Mouse (Mus musculus): ENCODE results near the gene Gm11992. TPM values are rescaled to one million over a fixed set of nuclear protein-coding genes. Genes with fewer than 3 reads are reported as not detected.
A peak's percentile ranks its signal among the peaks of the same experiment; 100 is the strongest.

Gm11992 gene
- total and polyA plus RNA-seq, 3 experiments = not detected

- dilution Hi-C loops (cut with MboI; ENCODE audit: extremely low pct_ligation_motif_present, extremely low pct_unique_long_range_greater_than_20kb, low sequenced_read_pairs) = no loop called here
- peak within 1 kb of the TSS in 2 of 3 experiments; percentile 3 to 50 for H3K4me3 ChIP-seq (replicated peaks in 1 of 3; ENCODE audit: low read depth in 2 of 3, low read length in 2 of 3, poor library complexity in 1 of 3)
- no peaks in the 10 kb centered on the region for H3K36me3 ChIP-seq (replicated peaks in 1 of 2; ENCODE audit: control insufficient read depth in 1 of 2, insufficient read depth in 1 of 2, low read length in 1 of 2)
- no peaks in the 10 kb centered on the region for H3K9me3 ChIP-seq (replicated peaks; ENCODE audit: low read length)
- no peak within 1 kb of the TSS for H3K27ac ChIP-seq (ENCODE audit: insufficient read depth, low read depth)
- no peak for TF ChIP-seq IRF4 (IDR thresholded peaks at IDR 0.05; ENCODE audit: low read depth, low read length)
- no peak for TF ChIP-seq SIN3A (IDR thresholded peaks at IDR 0.05; ENCODE audit: low read length)
- no peak for TF ChIP-seq MYC (IDR thresholded peaks at IDR 0.05; ENCODE audit: low read depth, low read length)
- no peak for TF ChIP-seq USF2 (conservative IDR thresholded peaks at IDR 0.05; ENCODE audit: low read depth, low read length)
- TF ChIP-seq ELF1 (IDR thresholded peaks at IDR 0.05; ENCODE audit: low read depth, low read length) = no peak
- TF ChIP-seq CHD1 (IDR thresholded peaks at IDR 0.05; ENCODE audit: low read depth, low read length) = no peak
- TF ChIP-seq ZNF384 (IDR thresholded peaks at IDR 0.05; ENCODE audit: low read depth, low read length) = no peak
- TF ChIP-seq JUN (IDR thresholded peaks at IDR 0.05; ENCODE audit: insufficient read depth, low read depth, low read length) = no peak
- TF ChIP-seq ZKSCAN1 (IDR thresholded peaks at IDR 0.05; ENCODE audit: borderline replicate concordance, low read depth, low read length) = no peak
- TF ChIP-seq MAX (IDR thresholded peaks at IDR 0.05; ENCODE audit: low read length) = no peak
- DNase-seq (ENCODE audit: extremely low read depth) = no peak
- peaks cover 2 to 4% of the 10 kb centered on the region in 2 experiments; a peak in 2 of 4 replicates for H3K4me1 ChIP-seq (ENCODE audit: control insufficient read depth in 1 of 2, insufficient read depth in 2 of 2)
- 0 out of 2 replicates have a peak within 1 kb of the TSS, but pooled peaks have one; percentile 15 for H3K9ac ChIP-seq (ENCODE audit: insufficient read depth, low read depth)
- H3K27me3 ChIP-seq (replicated peaks) = peaks cover 82% of the 10 kb centered on the region
- in situ Hi-C loops (cut with MboI; ENCODE audit: low pct_ligation_motif_present, low pct_unique_long_range_greater_than_20kb, low sequenced_read_pairs) = no loop called here
- peak within 1 kb of the TSS; percentile 95 for H3K4me2 ChIP-seq (ENCODE audit: insufficient read depth, low read depth, poor library complexity, severe bottlenecking)
- no peaks in the 10 kb centered on the region for H3K79me2 ChIP-seq (replicated peaks; ENCODE audit: control insufficient read depth, extremely low read depth, insufficient read depth, poor library complexity, severe bottlenecking)
Observed at GRCm38 (mm10) chr11:9118050-9118420, 69.6 kb downstream of the Gm11992 start, which contains the start of gene Upp1. Upp1 (plus strand) TSS chr11:9118103.

- H3K79me2 ChIP-seq (replicated peaks; ENCODE audit: control insufficient read depth, extremely low read depth, insufficient read depth, poor library complexity, severe bottlenecking) = no peaks in the 10 kb centered on the region
- H3K4me2 ChIP-seq (ENCODE audit: insufficient read depth, low read depth, poor library complexity, severe bottlenecking) = peak overlapping the region; percentile 95
- DNase-seq (ENCODE audit: extremely low read depth) = peak; percentile 9
- in situ Hi-C loops (cut with MboI; ENCODE audit: low pct_ligation_motif_present, low pct_unique_long_range_greater_than_20kb, low sequenced_read_pairs) (no loop called here), dilution Hi-C loops (cut with MboI; ENCODE audit: extremely low pct_ligation_motif_present, extremely low pct_unique_long_range_greater_than_20kb, low sequenced_read_pairs) (no loop called here)
- H3K36me3 ChIP-seq (replicated peaks in 1 of 2; ENCODE audit: control insufficient read depth in 1 of 2, insufficient read depth in 1 of 2, low read length in 1 of 2) = no peaks in the 10 kb centered on the region
- TF ChIP-seq ELF1 (IDR thresholded peaks at IDR 0.05; ENCODE audit: low read depth, low read length) (0 out of 2 replicates have a peak, but pooled peaks have one; percentile 26), ZC3H11A (IDR thresholded peaks at IDR 0.05; ENCODE audit: low read depth, low read length) (no peak), ETS1 (conservative IDR thresholded peaks at IDR 0.05; ENCODE audit: low read depth, low read length) (no peak), NRF1 (IDR thresholded peaks at IDR 0.05; ENCODE audit: low read depth, low read length) (no peak), IRF4 (IDR thresholded peaks at IDR 0.05; ENCODE audit: low read depth, low read length) (no peak), HCFC1 (IDR thresholded peaks at IDR 0.05; ENCODE audit: low read depth, low read length) (no peak), GABPA (IDR thresholded peaks at IDR 0.05; ENCODE audit: insufficient replicate concordance, low read depth, low read length) (no peak)
- H3K27me3 ChIP-seq (replicated peaks) = peaks cover 82% of the 10 kb centered on the region
- H3K4me1 ChIP-seq (ENCODE audit: control insufficient read depth in 1 of 2, insufficient read depth in 2 of 2) = peaks cover 2 to 4% of the 10 kb centered on the region in 2 experiments; a peak in 2 of 4 replicates
- 0 out of 2 replicates have a peak overlapping the region, but pooled peaks have one; percentile 15 for H3K9ac ChIP-seq (ENCODE audit: insufficient read depth, low read depth)
- no peaks in the 10 kb centered on the region for H3K9me3 ChIP-seq (replicated peaks; ENCODE audit: low read length)
- H3K4me3 ChIP-seq (replicated peaks in 1 of 3; ENCODE audit: low read depth in 2 of 3, low read length in 2 of 3, poor library complexity in 1 of 3) = peak overlapping the region in 2 of 3 experiments; percentile 3 to 50
- H3K27ac ChIP-seq (ENCODE audit: insufficient read depth, low read depth) = no peak overlapping the region
Observed at GRCm38 (mm10) chr11:9118421-9119121, 70.2 kb downstream of the Gm11992 start.

Other genes starting within 250 kb of the Gm11992 start
- not detected in 2 replicates for gene Pkd1l1, start 75.3 kb upstream of the Gm11992 start, total RNA-seq (2012; rRNA removed)
- not detected in 2 replicates for gene Pkd1l1, start 75.3 kb upstream of the Gm11992 start, total RNA-seq (2014; rRNA removed)
- not detected in 2 replicates for gene Pkd1l1, start 75.3 kb upstream of the Gm11992 start, polyA plus RNA-seq (2012; ENCODE audit: insufficient read length, low read depth)
- 14.3 and 18.2 TPM in 2 replicates for gene Hus1, start 37.4 kb upstream of the Gm11992 start, total RNA-seq (2012; rRNA removed)
- gene Hus1, start 37.4 kb upstream of the Gm11992 start, total RNA-seq (2014; rRNA removed) = 31.0 and 31.4 TPM in 2 replicates
- gene Hus1, start 37.4 kb upstream of the Gm11992 start, polyA plus RNA-seq (2012; ENCODE audit: insufficient read length, low read depth) = 28.7 and 29.9 TPM in 2 replicates
- not detected in 2 replicates for gene Sun3, start 397 bp downstream of the Gm11992 start, total RNA-seq (2012; rRNA removed)
- gene Sun3, start 397 bp downstream of the Gm11992 start, total RNA-seq (2014; rRNA removed) = not detected in 2 replicates
- not detected in 2 replicates for gene Sun3, start 397 bp downstream of the Gm11992 start, polyA plus RNA-seq (2012; ENCODE audit: insufficient read length, low read depth)
- gene Upp1, start 69.5 kb downstream of the Gm11992 start, total RNA-seq (2012; rRNA removed) = 0.21 TPM in 1 of 2 replicates, not detected in the other
- not detected in 2 replicates for gene Upp1, start 69.5 kb downstream of the Gm11992 start, total RNA-seq (2014; rRNA removed)
- gene Upp1, start 69.5 kb downstream of the Gm11992 start, polyA plus RNA-seq (2012; ENCODE audit: insufficient read length, low read depth) = not detected in 2 replicates
- gene Abca13, start 143.3 kb downstream of the Gm11992 start, total RNA-seq (2012; rRNA removed) = under 0.01 TPM in 1 of 2 replicates, not detected in the other
- 0.01 and 0.03 TPM in 2 replicates for gene Abca13, start 143.3 kb downstream of the Gm11992 start, total RNA-seq (2014; rRNA removed)
- 0.03 TPM in 2 replicates for gene Abca13, start 143.3 kb downstream of the Gm11992 start, polyA plus RNA-seq (2012; ENCODE audit: insufficient read length, low read depth)